Mouse (Mus musculus): Measurements from ENCODE around the gene Cebpz. TPM values are rescaled to one million over a fixed set of nuclear protein-coding genes. Genes with fewer than 3 reads are reported as not detected.

Gene Cebpz
- polyA plus RNA-seq (2014; fragmentation: Illumina TruSeq; extraction: RNeasy Lipid Tissue Mini Kit (QIAGEN cat#74804); ENCODE audit: low read depth, low replicate concordance) = 20.6 TPM

GRCm38 (mm10) chr17:78936466-78937228 is at the start of gene Cebpz, which contains the start of gene Ndufaf7:
Gene Cebpz, minus strand, starts transcription at chr17:78937066.
Gene Ndufaf7, plus strand, starts transcription at chr17:78937136.

GRCm38 (mm10) chr17:78916369-78916813 is 20.5 kb downstream of the Cebpz start, which contains the start of gene Cebpzos:
Gene Cebpzos, plus strand, starts transcription at chr17:78916500.

GRCm38 (mm10) chr17:78906892-78907291 is 30.0 kb downstream of the Cebpz start, which contains the start of gene Sult6b1:
Gene Sult6b1, minus strand, starts transcription at chr17:78906992.

GRCm38 (mm10) chr17:78882401-78883112 is 54.3 kb downstream of the Cebpz start, which contains the start of gene Eif2ak2:
Gene Eif2ak2, minus strand, starts transcription at chr17:78882573.

Other genes with a start within 250 kb of the Cebpz start
- 16.6 TPM for gene Strn, start 199.9 kb downstream of the Cebpz start, polyA plus RNA-seq (2014; fragmentation: Illumina TruSeq; extraction: RNeasy Lipid Tissue Mini Kit (QIAGEN cat#74804); ENCODE audit: low read depth, low replicate concordance)
- gene Heatr5b, start 101.7 kb downstream of the Cebpz start, polyA plus RNA-seq (2014; fragmentation: Illumina TruSeq; extraction: RNeasy Lipid Tissue Mini Kit (QIAGEN cat#74804); ENCODE audit: low read depth, low replicate concordance) = 42.6 TPM
- 25.4 TPM for gene Gpatch11, start 101.5 kb downstream of the Cebpz start, polyA plus RNA-seq (2014; fragmentation: Illumina TruSeq; extraction: RNeasy Lipid Tissue Mini Kit (QIAGEN cat#74804); ENCODE audit: low read depth, low replicate concordance)
- 8.4 TPM for gene Eif2ak2, start 54.5 kb downstream of the Cebpz start, polyA plus RNA-seq (2014; fragmentation: Illumina TruSeq; extraction: RNeasy Lipid Tissue Mini Kit (QIAGEN cat#74804); ENCODE audit: low read depth, low replicate concordance)
- not detected for gene Sult6b1, start 30.1 kb downstream of the Cebpz start, polyA plus RNA-seq (2014; fragmentation: Illumina TruSeq; extraction: RNeasy Lipid Tissue Mini Kit (QIAGEN cat#74804); ENCODE audit: low read depth, low replicate concordance)
- gene Cebpzos, start 20.6 kb downstream of the Cebpz start, polyA plus RNA-seq (2014; fragmentation: Illumina TruSeq; extraction: RNeasy Lipid Tissue Mini Kit (QIAGEN cat#74804); ENCODE audit: low read depth, low replicate concordance) = 93.7 TPM
- 45.6 TPM for gene Ndufaf7, start 70 bp upstream of the Cebpz start, polyA plus RNA-seq (2014; fragmentation: Illumina TruSeq; extraction: RNeasy Lipid Tissue Mini Kit (QIAGEN cat#74804); ENCODE audit: low read depth, low replicate concordance)
- gene Prkd3, start 83.8 kb upstream of the Cebpz start, polyA plus RNA-seq (2014; fragmentation: Illumina TruSeq; extraction: RNeasy Lipid Tissue Mini Kit (QIAGEN cat#74804); ENCODE audit: low read depth, low replicate concordance) = 15.8 TPM
- gene Qpct, start 114.8 kb upstream of the Cebpz start, polyA plus RNA-seq (2014; fragmentation: Illumina TruSeq; extraction: RNeasy Lipid Tissue Mini Kit (QIAGEN cat#74804); ENCODE audit: low read depth, low replicate concordance) = 5.9 TPM